Mouse (Mus musculus) liver, postnatal 0 days (tissue): ENCODE measurements at regions not wholly inside any gene's neighbourhood (a gene's known extent, or its start where the extent isn't known, plus 50 kb on each side); places are given as distances from the start of the nearest gene placed in this dataset.

Experiments used
- ATAC-seq: fragments of 200-750 bp; cut with Nextera tagmentation; 2 replicates; pipeline ENCODE4 v1.8.0; 2017; ENCODE audit warnings: mild to moderate bottlenecking, moderate library complexity
- DNase-seq: peaks from one replicate; pipeline ENCODE4 v3.0.0-alpha.2; 2016
- H3K27ac ChIP-seq: fragments of 300-500 bp; sonication (generic); 2 replicates; pipeline ENCODE4 v1.5.1; 2014; ENCODE audit warnings: antibody characterized with exemption, moderate library complexity, mild to moderate bottlenecking, low read depth
- H3K27me3 ChIP-seq: fragments of 300-500 bp; sonication (generic); 2 replicates; pipeline ENCODE4 v1.6.1; 2014; ENCODE audit warnings: low read length, control low read depth, mixed read lengths; ENCODE audit not compliant: insufficient read depth
- H3K36me3 ChIP-seq: fragments of 300-500 bp; sonication (generic); replicated peaks from 2 replicates; pipeline ENCODE4 v1.6.1; 2014; ENCODE audit warnings: mild to moderate bottlenecking, control low read depth, low read length, moderate library complexity, mixed read lengths; ENCODE audit not compliant: insufficient read depth
- H3K4me1 ChIP-seq: fragments of 300-500 bp; sonication (generic); 2 replicates; pipeline ENCODE4 v1.6.1; 2014; ENCODE audit warnings: antibody characterized with exemption, mild to moderate bottlenecking, control low read depth; ENCODE audit not compliant: insufficient read depth
- H3K4me2 ChIP-seq: fragments of 300-500 bp; sonication (generic); 2 replicates; pipeline ENCODE4 v1.6.1; 2014; ENCODE audit warnings: low read depth, mild to moderate bottlenecking, low read length, moderate library complexity, mixed read lengths
- H3K4me3 ChIP-seq: fragments of 300-500 bp; sonication (generic); 2 replicates; pipeline ENCODE4 v1.5.1; 2014; ENCODE audit warnings: low read depth, low read length
- H3K9ac ChIP-seq: fragments of 300-500 bp; sonication (generic); replicated peaks from 2 replicates; pipeline ENCODE4 v1.6.1; 2014; ENCODE audit warnings: mild to moderate bottlenecking, moderate library complexity
- H3K9me3 ChIP-seq: fragments of 300-500 bp; sonication (generic); 2 replicates; pipeline ENCODE4 v1.6.1; 2016; ENCODE audit warnings: mild to moderate bottlenecking, control low read depth, low read length, mixed read lengths
- CTCF ChIP-seq: sonication (generic); IDR thresholded peaks from 2 replicates; pipeline ENCODE4 v1.5.1; 2016; ENCODE audit warnings: antibody characterized with exemption, low read depth
- EP300 ChIP-seq: IDR thresholded peaks from 2 replicates; pipeline ENCODE4 v1.6.1; 2016; ENCODE audit warnings: antibody characterized with exemption, low read depth, mild to moderate bottlenecking
- WGBS: fragments of 180-500 bp; shearing (Covaris S2); extraction: QIAGEN DNeasy Blood & Tissue Kit; methylation state at CpG from one replicate; pipeline ENCODE4 v1.1.7; 2014; ENCODE audit not compliant: insufficient replicate concordance; 5-methylcytosine and 5-hydroxymethylcytosine counted together

DNA sequence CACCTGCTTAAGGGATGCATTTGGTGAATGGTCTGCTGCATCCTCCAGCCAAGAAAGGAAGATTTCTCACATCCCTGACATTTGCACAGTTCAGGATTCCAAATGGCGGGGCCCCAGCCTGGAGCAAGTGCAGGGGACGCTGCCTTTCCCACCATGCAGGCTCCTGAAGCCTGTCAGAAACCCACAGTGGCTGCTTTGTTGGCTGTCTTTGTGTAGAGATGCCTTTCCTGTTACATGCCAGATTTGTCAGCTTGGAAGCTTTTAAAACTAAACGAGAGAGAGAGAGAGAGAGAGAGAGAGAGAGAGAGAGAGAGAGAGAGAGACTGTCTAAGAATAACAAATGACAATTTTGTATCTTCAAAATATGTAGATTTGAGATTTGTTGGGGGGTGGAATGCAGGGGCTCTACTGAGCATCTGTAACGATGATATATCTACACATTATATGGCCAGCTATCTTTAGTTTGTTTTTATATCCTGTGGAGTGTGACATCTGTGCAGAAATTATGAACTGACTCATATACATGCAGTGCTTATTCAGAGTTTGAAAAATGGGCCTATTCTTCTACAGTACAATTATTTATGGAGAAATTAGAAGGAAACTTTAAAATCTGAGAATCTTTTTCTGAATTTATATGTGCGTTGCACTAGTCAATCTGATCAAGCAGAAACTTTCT, 164.0 kb downstream of the Rpl36a-ps1 start:
- H3K9me3 ChIP-seq = no peaks in the 10 kb centered on the region
- 70% methylated on average over 5 of the region's 5 CpGs for WGBS
- no peak overlapping the region for H3K27ac ChIP-seq
- H3K4me2 ChIP-seq = no peak overlapping the region
- no peaks in the 10 kb centered on the region for H3K27me3 ChIP-seq
- no peak overlapping the region for H3K4me3 ChIP-seq
- no peak for DNase-seq
- ATAC-seq = no peak
- no peak for TF ChIP-seq CTCF
- no peak overlapping the region for H3K9ac ChIP-seq
- no peaks in the 10 kb centered on the region for H3K36me3 ChIP-seq
- no peaks in the 10 kb centered on the region for H3K4me1 ChIP-seq

- Histone ChIP-seq H3K4me3 (no peak overlapping the region), H3K4me1 (no peaks in the 10 kb centered on the region), H3K27ac (no peak overlapping the region), H3K27me3 (no peaks in the 10 kb centered on the region), H3K4me2 (no peak overlapping the region), H3K9me3 (no peaks in the 10 kb centered on the region), H3K9ac (no peak overlapping the region), H3K36me3 (no peaks in the 10 kb centered on the region)
- WGBS = 86% methylated on average over 2 of the region's 2 CpGs
- DNase-seq = no peak
- no peak for TF ChIP-seq CTCF
- no peak for TF ChIP-seq EP300
- no peak for ATAC-seq
Measured at GRCm38 (mm10) chr14:98827490-98827889, 166.6 kb downstream of the Rpl36a-ps1 start.

- H3K4me3 ChIP-seq = no peak overlapping the region
- TF ChIP-seq EP300 (no peak), CTCF (no peak)
- no peak overlapping the region for H3K4me2 ChIP-seq
- DNase-seq (no peak), ATAC-seq (no peak)
- no peaks in the 10 kb centered on the region for H3K27me3 ChIP-seq
- H3K36me3 ChIP-seq = no peaks in the 10 kb centered on the region
- no peaks in the 10 kb centered on the region for H3K9me3 ChIP-seq
- H3K27ac ChIP-seq = no peak overlapping the region
- no peaks in the 10 kb centered on the region for H3K4me1 ChIP-seq
- WGBS = 76% methylated on average over 5 of the region's 5 CpGs
- H3K9ac ChIP-seq = no peak overlapping the region
Measured at GRCm38 (mm10) chr14:98813657-98814056, 180.5 kb downstream of the Rpl36a-ps1 start.

DNA sequence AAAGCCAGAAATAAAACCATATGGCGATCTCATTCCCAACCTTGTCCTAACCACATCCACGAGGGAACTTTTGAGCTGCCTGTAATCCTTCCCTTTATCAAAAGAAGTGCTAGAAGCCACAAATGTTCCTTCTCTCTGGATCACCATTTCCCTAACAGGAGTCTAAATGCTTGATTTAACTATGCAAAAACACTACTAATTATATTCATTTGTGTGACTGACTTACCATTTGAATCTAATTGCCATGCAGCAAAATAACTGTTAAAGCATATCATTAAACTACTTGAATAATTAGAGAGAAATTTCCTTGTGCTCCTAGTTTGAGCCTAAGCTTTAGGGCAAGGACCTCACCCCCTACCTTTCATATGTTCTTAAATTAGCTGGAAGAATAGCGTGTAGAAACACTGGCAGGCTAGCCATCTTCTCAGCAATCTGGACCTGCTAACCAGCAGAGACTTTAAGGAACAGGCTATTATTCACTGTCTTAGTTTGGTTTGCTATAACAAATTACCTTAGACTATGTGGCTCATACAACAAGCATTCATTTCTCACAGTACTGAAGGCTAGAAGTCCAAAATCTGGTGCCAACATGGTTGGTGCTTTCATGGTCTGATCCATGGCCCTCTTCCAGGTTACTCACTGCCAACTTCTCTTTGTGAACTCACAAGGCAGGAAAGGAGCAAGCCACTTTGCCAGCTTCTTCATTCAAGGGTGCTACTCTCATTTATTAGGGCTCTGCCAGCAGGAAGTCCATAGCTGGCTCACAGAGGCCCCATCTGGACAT, 183.7 kb downstream of the Rpl36a-ps1 start:
- no peak for DNase-seq
- Histone ChIP-seq H3K36me3 (no peaks in the 10 kb centered on the region), H3K27ac (no peak overlapping the region), H3K4me3 (no peak overlapping the region), H3K4me2 (no peak overlapping the region), H3K4me1 (no peaks in the 10 kb centered on the region), H3K9me3 (no peaks in the 10 kb centered on the region), H3K9ac (no peak overlapping the region), H3K27me3 (no peaks in the 10 kb centered on the region)
- WGBS = 72% methylated on average over 3 of the region's 3 CpGs
- ATAC-seq = no peak
- TF ChIP-seq EP300 (no peak), CTCF (no peak)

DNA sequence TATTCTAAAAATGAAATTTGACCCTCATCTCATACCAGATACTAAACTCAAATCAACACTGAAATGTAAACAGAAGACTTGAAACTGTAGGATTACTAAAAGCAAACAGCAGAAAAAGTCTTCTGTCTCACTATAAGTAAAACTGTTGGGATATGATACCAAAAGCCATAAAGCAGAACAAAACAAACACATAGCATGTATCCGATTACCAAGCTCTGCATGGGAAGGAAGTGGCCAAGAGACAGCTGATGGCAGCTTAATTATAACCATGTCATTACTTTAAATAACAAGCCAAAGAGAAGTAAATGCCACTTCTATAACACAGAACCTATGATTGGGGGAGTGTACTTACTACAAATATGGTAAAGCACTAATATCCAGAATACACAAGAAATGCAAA, 186.0 kb downstream of the Rpl36a-ps1 start:
- TF ChIP-seq CTCF (no peak), EP300 (no peak)
- WGBS = 41% methylated on average over 1 of the region's 1 CpGs

DNA sequence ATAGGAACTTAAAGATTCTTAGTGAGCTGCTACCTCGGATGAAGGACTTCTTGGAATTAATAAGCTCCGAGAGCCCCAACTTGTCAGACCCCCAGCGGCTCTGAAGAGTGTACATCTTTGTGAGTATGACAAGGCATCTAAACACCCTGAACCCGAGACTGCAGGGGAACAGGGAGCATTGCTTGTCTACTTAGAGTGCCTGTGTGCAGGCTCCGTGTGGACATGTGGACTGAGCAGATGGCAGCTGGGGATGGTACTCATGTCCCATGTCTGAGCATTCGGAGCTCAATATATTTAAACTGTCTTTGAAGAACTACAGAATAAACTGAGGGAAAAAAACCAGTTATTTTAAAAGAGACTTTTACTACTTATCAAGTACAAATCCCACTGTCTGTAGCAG, 189.1 kb downstream of the Rpl36a-ps1 start:
- 75% methylated on average over 6 of the region's 6 CpGs for WGBS

More for the DNA sequence above, 186.0 kb downstream of the Rpl36a-ps1 start:
- DNase-seq = no peak
- H3K4me1 ChIP-seq = no peaks in the 10 kb centered on the region
- H3K27ac ChIP-seq = no peak overlapping the region
- no peaks in the 10 kb centered on the region for H3K36me3 ChIP-seq
- H3K4me2 ChIP-seq = no peak overlapping the region
- H3K4me3 ChIP-seq = no peak overlapping the region
- no peaks in the 10 kb centered on the region for H3K9me3 ChIP-seq
- no peak overlapping the region for H3K9ac ChIP-seq
- ATAC-seq = no peak
- no peaks in the 10 kb centered on the region for H3K27me3 ChIP-seq

More for the DNA sequence above, 189.1 kb downstream of the Rpl36a-ps1 start:
- Histone ChIP-seq H3K27ac (no peak overlapping the region), H3K27me3 (no peaks in the 10 kb centered on the region), H3K9me3 (no peaks in the 10 kb centered on the region), H3K4me3 (no peak overlapping the region), H3K9ac (no peak overlapping the region), H3K4me1 (no peaks in the 10 kb centered on the region), H3K4me2 (no peak overlapping the region), H3K36me3 (no peaks in the 10 kb centered on the region)
- TF ChIP-seq EP300 = no peak
- no peak for TF ChIP-seq CTCF
- ATAC-seq (no peak), DNase-seq (no peak)
